Mouse (Mus musculus) embryo, embryonic 11.5 days (tissue): ENCODE results near the gene Phf20.
"Not testable (repeated sequence)": the region's sequence is repeated elsewhere in the genome, so short reads cannot be mapped to it uniquely, and the experiment has no call there.

Experiments used
- DNase-seq: peaks from one replicate; pipeline ENCODE4 v3.0.0-alpha.2; 2012; ENCODE audit warnings: low read depth, low spot score

Gene Phf20

GRCm38 (mm10) chr2:156199944-156200343 is 3.7 kb downstream of the Phf20 start:
- no peak for DNase-seq

- no peak for DNase-seq
Measured at GRCm38 (mm10) chr2:156201486-156201885, 5.2 kb downstream of the Phf20 start.

GRCm38 (mm10) chr2:156202848-156203437 is 6.7 kb downstream of the Phf20 start:
- no peak for DNase-seq

- DNase-seq: no peak
Measured at GRCm38 (mm10) chr2:156203917-156204316, 7.7 kb downstream of the Phf20 start.

GRCm38 (mm10) chr2:156217786-156218185 is 21.5 kb downstream of the Phf20 start:
- no peak for DNase-seq

DNA sequence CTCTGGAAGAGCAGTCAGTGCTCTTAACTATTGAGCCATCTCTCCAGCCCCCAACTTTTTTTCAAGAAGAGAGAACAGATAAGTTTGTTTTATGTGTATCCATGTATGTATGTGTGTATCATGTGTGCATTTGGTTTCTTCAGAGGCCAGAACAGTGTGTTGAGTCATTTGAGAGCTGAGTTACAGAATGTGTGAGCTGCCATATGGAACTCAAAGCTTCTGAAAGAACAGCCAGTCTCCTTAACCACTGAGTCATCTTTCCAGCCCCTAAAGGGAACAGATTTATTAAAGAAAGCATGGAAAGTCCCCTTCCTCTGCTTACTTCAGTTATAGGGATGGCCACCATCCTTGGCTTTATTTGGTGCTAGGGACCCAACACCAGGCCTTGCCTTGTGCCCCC is 25.8 kb downstream of the Phf20 start:
- no peak for DNase-seq

- DNase-seq: no peak
Measured at GRCm38 (mm10) chr2:156224043-156224442, 27.8 kb downstream of the Phf20 start.

GRCm38 (mm10) chr2:156227689-156228088 is 31.4 kb downstream of the Phf20 start:
- no peak for DNase-seq

DNA sequence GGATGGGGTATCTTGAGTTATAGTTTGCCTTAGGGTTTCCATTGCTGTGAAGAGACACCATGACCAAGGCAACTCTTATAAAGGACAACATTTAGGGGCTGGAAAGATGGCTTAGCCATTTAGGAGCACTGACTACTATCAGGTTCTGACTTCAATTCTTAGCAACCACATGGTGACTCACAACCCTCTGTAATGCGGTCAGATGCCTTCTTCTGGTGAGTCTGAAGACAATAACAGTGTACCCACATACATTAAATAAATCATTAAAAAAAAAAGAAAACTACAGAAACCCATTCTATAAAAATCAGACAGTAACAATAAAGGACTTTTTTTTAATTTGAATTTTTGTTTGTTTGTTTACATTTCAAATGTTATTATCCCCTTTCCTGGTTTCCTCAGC is 32.9 kb downstream of the Phf20 start:
- DNase-seq: no peak

GRCm38 (mm10) chr2:156231340-156231739 is 35.1 kb downstream of the Phf20 start:
- no peak for DNase-seq

GRCm38 (mm10) chr2:156233275-156233948 is 37.1 kb downstream of the Phf20 start:
- DNase-seq: no peak

DNA sequence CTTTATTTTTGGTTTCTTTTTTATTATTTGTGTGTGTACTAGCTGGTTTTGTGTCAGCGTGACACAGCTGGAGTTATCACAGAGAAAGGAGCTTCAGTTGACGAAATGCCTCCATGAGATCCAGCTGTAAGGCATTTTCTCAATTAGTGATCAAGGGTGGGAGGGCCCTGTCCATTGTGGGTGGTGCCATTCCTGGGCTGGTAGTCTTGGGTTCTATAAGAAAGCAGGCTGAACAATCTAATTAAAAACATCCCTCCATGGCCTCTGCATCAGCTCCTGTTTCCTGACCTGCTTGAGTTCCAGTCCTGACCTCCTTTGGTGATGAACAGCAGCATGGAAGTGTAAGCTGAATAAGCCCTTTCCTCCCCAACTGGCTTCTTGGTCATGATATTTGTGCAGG is 37.8 kb downstream of the Phf20 start:
- not testable (repeated sequence) for DNase-seq

- DNase-seq: no peak
Measured at GRCm38 (mm10) chr2:156235847-156236246, 39.6 kb downstream of the Phf20 start.

- DNase-seq: no peak
Measured at GRCm38 (mm10) chr2:156241662-156242061, 45.4 kb downstream of the Phf20 start.

DNA sequence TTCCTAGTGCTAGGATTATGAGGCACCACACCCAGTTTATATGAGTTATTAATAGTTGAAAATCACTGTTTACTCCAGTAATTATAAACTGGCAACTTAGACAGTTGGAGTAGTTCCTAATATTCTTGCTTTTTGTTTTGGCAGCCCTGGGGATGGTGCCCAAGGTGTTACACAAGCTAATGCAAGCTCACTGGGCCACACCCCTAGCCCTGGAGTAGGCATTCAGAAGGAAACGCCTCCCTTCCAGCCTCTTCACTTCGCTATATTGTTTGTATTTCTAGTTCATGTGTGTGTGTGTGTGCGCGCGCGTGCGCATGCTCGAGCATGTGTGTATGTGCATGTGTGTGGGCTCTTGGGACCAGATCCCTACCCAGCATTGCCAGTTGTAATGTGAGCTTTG is 46.7 kb downstream of the Phf20 start:
- DNase-seq: no peak

DNA sequence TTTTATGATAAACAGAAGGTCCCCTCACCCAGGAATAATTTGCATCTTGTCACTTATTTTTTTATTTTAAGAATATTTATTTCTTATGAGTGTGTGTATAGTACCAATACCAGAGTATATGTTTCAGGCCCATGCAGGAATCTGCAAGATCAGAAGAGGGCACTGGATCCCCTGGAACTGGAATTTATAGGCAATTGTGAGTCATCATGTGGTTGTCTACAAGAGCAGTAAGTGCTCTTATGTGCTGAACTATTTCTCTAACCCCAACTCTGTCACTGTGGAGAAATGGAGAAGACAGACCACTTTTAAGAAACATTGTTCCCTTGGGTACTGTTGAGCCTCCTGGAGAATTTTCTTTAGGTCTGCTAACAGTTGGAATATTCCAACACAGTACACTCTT is 51.3 kb downstream of the Phf20 start:
- DNase-seq: no peak

GRCm38 (mm10) chr2:156250761-156251160 is 54.5 kb downstream of the Phf20 start:
- DNase-seq: no peak

DNA sequence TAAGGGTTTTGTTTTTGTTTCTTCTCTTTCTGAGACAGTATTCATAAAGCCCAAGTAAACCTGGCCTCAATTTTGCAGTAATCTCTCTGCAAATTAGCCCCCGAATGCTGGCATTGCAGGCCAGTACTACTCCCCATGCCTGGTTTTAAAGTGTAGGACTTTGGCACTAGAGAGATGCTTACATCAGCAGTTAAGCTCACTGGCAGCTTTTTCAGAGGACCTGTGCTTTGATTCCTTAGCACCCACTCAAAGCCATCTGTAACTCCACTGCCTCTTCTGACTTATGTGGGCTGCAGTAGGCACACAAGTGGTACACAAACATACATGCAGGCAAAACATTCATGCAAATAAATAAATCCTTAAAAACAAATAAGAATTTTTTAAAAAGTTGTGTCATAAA is 55.0 kb downstream of the Phf20 start:
- DNase-seq: no peak

GRCm38 (mm10) chr2:156257051-156257450 is 60.8 kb downstream of the Phf20 start:
- DNase-seq: no peak

DNA sequence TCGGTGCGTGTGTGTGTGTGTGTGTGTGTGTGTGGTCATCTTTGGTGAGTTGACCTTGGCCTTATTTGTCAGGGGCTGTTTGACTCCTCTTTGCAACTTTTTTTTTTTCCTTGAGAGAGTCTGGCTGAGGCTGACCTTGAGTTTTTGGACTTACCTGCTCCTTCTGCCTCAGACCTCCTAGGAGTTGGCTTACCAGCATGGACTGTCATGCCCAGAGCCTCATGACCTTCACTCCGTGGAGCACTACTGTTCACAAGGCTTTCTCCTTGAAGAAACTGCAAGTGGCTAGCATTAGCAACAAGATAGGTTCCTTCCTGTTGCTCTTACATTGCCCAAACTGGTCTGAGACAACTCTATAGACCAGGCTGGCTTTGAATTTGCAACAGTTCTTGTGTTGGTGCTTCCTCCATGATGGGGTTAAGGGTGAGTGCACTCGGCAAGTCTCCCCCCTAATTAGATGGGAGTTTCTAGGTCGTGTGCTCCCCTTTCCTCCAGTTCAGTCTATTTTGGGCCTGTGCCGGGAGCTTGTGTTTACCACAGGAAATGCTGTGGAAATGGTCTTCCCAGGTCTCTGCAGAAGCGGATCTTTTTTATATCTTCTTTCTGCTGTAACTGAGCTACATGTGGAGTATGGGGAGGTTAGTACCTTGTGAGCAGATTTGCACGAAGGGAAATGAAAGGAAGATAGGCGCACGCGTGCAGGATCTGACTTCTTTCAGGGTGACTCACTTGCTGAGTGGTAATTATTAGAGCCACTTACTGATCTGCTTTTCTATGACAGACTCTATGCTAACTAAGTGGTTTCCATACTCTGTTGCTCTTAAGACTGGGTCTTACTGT is 61.9 kb downstream of the Phf20 start:
- no peak for DNase-seq

- no peak for DNase-seq
Measured at GRCm38 (mm10) chr2:156260968-156261367, 64.7 kb downstream of the Phf20 start.

DNA sequence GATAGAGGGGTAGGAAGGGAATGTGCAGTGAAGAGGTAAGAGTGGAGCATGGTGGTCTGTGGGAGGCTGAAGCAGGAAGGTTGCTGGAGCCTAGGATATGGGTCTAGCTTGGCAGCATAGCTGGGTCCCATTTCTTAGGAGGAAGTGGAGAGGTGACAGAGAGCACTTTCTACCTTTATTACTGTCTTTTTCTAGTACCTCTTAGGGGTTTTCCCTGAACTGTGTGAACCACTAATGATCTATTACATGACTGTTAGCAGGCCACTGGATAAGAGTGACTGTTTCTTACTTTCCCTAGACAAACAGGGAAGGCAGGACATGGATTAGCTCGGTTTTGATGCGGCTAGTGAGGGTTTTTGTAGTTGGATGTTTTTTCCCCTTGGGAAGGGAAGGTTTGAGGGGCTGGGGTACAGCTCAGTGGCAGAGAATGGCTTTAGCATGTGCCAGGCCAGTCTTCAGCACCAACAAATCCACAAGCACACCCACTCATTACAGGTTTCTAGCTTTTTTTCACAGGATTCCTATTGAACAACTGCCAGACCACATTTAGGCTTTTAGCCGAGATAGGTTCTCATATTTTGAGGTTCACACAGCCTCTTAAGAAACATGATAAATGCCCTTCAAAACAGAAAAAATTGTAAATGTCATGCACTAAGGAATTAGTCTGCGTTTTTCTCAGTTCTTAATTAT is 67.1 kb downstream of the Phf20 start:
- no peak for DNase-seq
